26 mouse cellular contexts compared by ENCODE assay signal in the genomic region with DNA sequence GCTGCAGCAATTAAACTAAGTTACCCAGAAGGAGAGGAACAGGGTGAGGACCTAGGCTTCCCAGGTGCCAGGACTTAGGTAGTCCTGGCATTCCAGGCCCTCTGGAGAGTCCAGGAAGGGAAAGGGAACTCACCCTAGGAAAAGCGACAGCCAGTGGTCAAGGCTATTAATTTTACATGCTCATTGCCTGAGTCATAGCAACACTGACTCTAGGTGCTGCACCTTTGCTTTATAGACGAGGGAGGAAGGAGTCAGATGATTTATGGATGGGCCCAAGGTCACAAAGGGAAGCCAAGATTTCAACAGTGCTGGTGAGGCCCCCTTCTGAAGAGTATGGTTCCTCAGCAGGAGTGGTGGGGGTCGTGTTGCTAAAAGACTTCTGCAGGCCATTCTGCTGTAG. TPM values are rescaled to one million over a fixed set of nuclear protein-coding genes. Genes with fewer than 3 reads are reported as not detected.
A peak's percentile ranks its signal among the peaks of the same experiment; 100 is the strongest.
DNase-seq lines count a peak whose midpoint lies in the region; ATAC-seq and TF ChIP-seq lines count a peak whose summit lies in the region.
"Had no signal": no experiment of that assay in that cellular context is flagged by ENCODE, and none has a peak within 500 bp of the region (broad histone marks: within the 10 kb centered on the region; RNA-seq: fewer than 3 reads in every experiment).

No protein-coding gene starts in this region.

- no peaks in the 10 kb centered on the region for H3K27me3 ChIP-seq in kidney, embryonic 15.5 days
- no peaks in the 10 kb centered on the region for H3K27me3 ChIP-seq in Patski
- H3K27me3 ChIP-seq in intestine, embryonic 16.5 days (replicated peaks; ENCODE audit: control insufficient read depth, insufficient read depth, low read length): no peaks in the 10 kb centered on the region
- H3K27me3 ChIP-seq in stomach, embryonic 15.5 days (replicated peaks): no peaks in the 10 kb centered on the region
- H3K27me3 ChIP-seq in lung, postnatal 0 days (replicated peaks; ENCODE audit: insufficient read depth, low read length): no peaks in the 10 kb centered on the region
- H3K27me3 ChIP-seq: heart, embryonic 15.5 days; limb, embryonic 12.5 days had no signal

- intact Hi-C loops in left cerebral cortex, postnatal 10 days (cut with DNase I): no loop called here

- peaks cover 15% of the 10 kb centered on the region for H3K4me1 ChIP-seq in kidney, embryonic 15.5 days
- H3K4me1 ChIP-seq in intestine, embryonic 16.5 days (ENCODE audit: control insufficient read depth, insufficient read depth, low read length): peaks cover 13% of the 10 kb centered on the region
- H3K4me1 ChIP-seq in stomach, embryonic 15.5 days: 0 out of 2 replicates have a peak, but pooled peaks cover 7% of the 10 kb centered on the region
- H3K4me1 ChIP-seq in lung, postnatal 0 days (ENCODE audit: insufficient read depth, low read depth, low read length): no peaks in the 10 kb centered on the region
- H3K4me1 ChIP-seq: heart, embryonic 15.5 days; neural tube, embryonic 15.5 days had no signal

- no peak overlapping the region for H3K9ac ChIP-seq in kidney, embryonic 15.5 days
- no peak overlapping the region for H3K9ac ChIP-seq in intestine, embryonic 16.5 days (ENCODE audit: low read depth, low read length)
- no peak overlapping the region for H3K9ac ChIP-seq in stomach, embryonic 15.5 days
- H3K9ac ChIP-seq in lung, postnatal 0 days (replicated peaks; ENCODE audit: low read depth): no peak overlapping the region
- H3K9ac ChIP-seq: embryonic facial prominence, embryonic 13.5 days; forebrain, embryonic 12.5 days; forebrain, postnatal 0 days; heart, embryonic 15.5 days; limb, embryonic 12.5 days; liver, postnatal 0 days; neural tube, embryonic 15.5 days had no signal

- H3K4me3 ChIP-seq in kidney, embryonic 15.5 days (replicated peaks): no peak overlapping the region
- H3K4me3 ChIP-seq in intestine, embryonic 16.5 days (ENCODE audit: low read length): no peak overlapping the region
- no peak overlapping the region for H3K4me3 ChIP-seq in stomach, embryonic 15.5 days (replicated peaks)
- no peak overlapping the region for H3K4me3 ChIP-seq in lung, postnatal 0 days (ENCODE audit: low read depth, low read length)
- H3K4me3 ChIP-seq: embryonic facial prominence, embryonic 13.5 days; forebrain, embryonic 12.5 days; heart, embryonic 15.5 days; limb, embryonic 12.5 days; neural tube, embryonic 15.5 days had no signal

- DNase-seq in kidney, adult 9 months: no peak
- no peak for DNase-seq in Patski (ENCODE audit: low read depth, low spot score)
- no peak for DNase-seq in left cerebral cortex, postnatal 10 days (ENCODE audit: extremely low spot score in 1 of 2, low spot score in 2 of 2)
- DNase-seq in cerebellum, postnatal 14 days: no peak
- no peak for DNase-seq in lung, postnatal 0 days (ENCODE audit: low spot score)
- DNase-seq: adrenal gland, postnatal 25 days; cerebellum, adult 8-10 months; forebrain, postnatal 0 days; kidney, adult 11 months; kidney, postnatal 10 days; liver, postnatal 0 days; lung, postnatal 10 days; midbrain, embryonic 14.5 days; right cerebral cortex, postnatal 25 days; spleen, adult 18-20 months had no signal

- TF ChIP-seq CTCF in Patski (IDR thresholded peaks at IDR 0.05): no peak
- TF ChIP-seq CTCF in lung, postnatal 0 days (IDR thresholded peaks at IDR 0.05): no peak

- H3K36me3 ChIP-seq in kidney, embryonic 15.5 days: no peaks in the 10 kb centered on the region
- H3K36me3 ChIP-seq in intestine, embryonic 16.5 days (ENCODE audit: control insufficient read depth, insufficient read depth, low read length): no peaks in the 10 kb centered on the region
- H3K36me3 ChIP-seq in stomach, embryonic 15.5 days: no peaks in the 10 kb centered on the region
- no peaks in the 10 kb centered on the region for H3K36me3 ChIP-seq in lung, postnatal 0 days (ENCODE audit: insufficient read depth, low read length)
- H3K36me3 ChIP-seq: embryonic facial prominence, embryonic 13.5 days; forebrain, embryonic 12.5 days; G1E; heart, embryonic 15.5 days; limb, embryonic 12.5 days; neural tube, embryonic 15.5 days had no signal

- no peaks in the 10 kb centered on the region for H3K9me3 ChIP-seq in kidney, embryonic 15.5 days (replicated peaks)
- no peaks in the 10 kb centered on the region for H3K9me3 ChIP-seq in intestine, embryonic 16.5 days (ENCODE audit: control insufficient read depth, low read length)
- H3K9me3 ChIP-seq in stomach, embryonic 15.5 days: no peaks in the 10 kb centered on the region
- H3K9me3 ChIP-seq in lung, postnatal 0 days (ENCODE audit: low read length): no peaks in the 10 kb centered on the region
- H3K9me3 ChIP-seq: embryonic facial prominence, embryonic 13.5 days; forebrain, embryonic 12.5 days; heart, embryonic 15.5 days; limb, embryonic 12.5 days; neural tube, embryonic 15.5 days had no signal

- WGBS in kidney, embryonic 15.5 days: 8% methylated on average over 3 of the region's 3 CpGs
- 21% methylated on average over 3 of the region's 3 CpGs for WGBS in intestine, embryonic 16.5 days
- WGBS in stomach, embryonic 15.5 days: 26% methylated on average over 3 of the region's 3 CpGs
- WGBS in lung, postnatal 0 days: 48% methylated on average over 3 of the region's 3 CpGs

- H3K27ac ChIP-seq in kidney, embryonic 15.5 days: peak overlapping the region; percentile 37; the same call in 1 of the 2 replicates
- peak overlapping the region; percentile 81 for H3K27ac ChIP-seq in intestine, embryonic 16.5 days (ENCODE audit: low read length)
- peak overlapping the region; percentile 49 for H3K27ac ChIP-seq in stomach, embryonic 15.5 days
- H3K27ac ChIP-seq in lung, postnatal 0 days (ENCODE audit: low read length): no peak overlapping the region
- H3K27ac ChIP-seq: embryonic facial prominence, embryonic 13.5 days; forebrain, embryonic 12.5 days; heart, embryonic 15.5 days; limb, embryonic 12.5 days; neural tube, embryonic 15.5 days had no signal

- no peak overlapping the region for H3K4me2 ChIP-seq in kidney, embryonic 15.5 days
- 0 out of 2 replicates have a peak overlapping the region, but pooled peaks have one; percentile 5 for H3K4me2 ChIP-seq in intestine, embryonic 16.5 days (ENCODE audit: low read depth, low read length)
- no peak overlapping the region for H3K4me2 ChIP-seq in stomach, embryonic 15.5 days
- H3K4me2 ChIP-seq in lung, postnatal 0 days (replicated peaks; ENCODE audit: low read depth, low read length): no peak overlapping the region
- H3K4me2 ChIP-seq: embryonic facial prominence, embryonic 13.5 days; forebrain, embryonic 12.5 days; heart, embryonic 15.5 days; limb, embryonic 12.5 days; neural tube, embryonic 15.5 days had no signal

- CTCF ChIA-PET in Patski (lab: Charles Lee): no interaction called here

- POLR2A ChIA-PET in Patski (lab: Charles Lee): no interaction called here

- ATAC-seq in kidney, embryonic 15.5 days (replicated peaks; ENCODE audit: low FRiP score): peak; percentile 58; the same call in 1 of the 2 replicates
- ATAC-seq in Patski: peak; percentile 86
- peak; percentile 93 for ATAC-seq in intestine, embryonic 16.5 days
- 0 out of 2 replicates have a peak, but pooled peaks have one; percentile 14 for ATAC-seq in stomach, embryonic 15.5 days (ENCODE audit: insufficient read depth, low FRiP score, low read depth)
- ATAC-seq in lung, postnatal 0 days: no peak
- ATAC-seq: forebrain, postnatal 0 days; hindbrain, embryonic 16.5 days; liver, postnatal 0 days had no signal

- no peak for TF ChIP-seq EP300 in lung, postnatal 0 days (IDR thresholded peaks at IDR 0.05)

- in situ Hi-C loops in Patski (cut with MboI; ENCODE audit: low pct_unique_long_range_greater_than_20kb): no loop called here

RNA-seq across cellular contexts. Expression of a gene that starts 8.6 kb away (rescaled TPM):
- polyA plus RNA-seq in kidney, embryonic 15.5 days (2015; fragmentation: Nextera tagmentation; extraction: Ambion mirVana): 61.3 and 61.7 TPM in 2 replicates
- polyA plus RNA-seq in Patski (2021): 22.1 TPM
- 57.1 and 58.4 TPM in 2 replicates for polyA plus RNA-seq in intestine, embryonic 16.5 days (2015; fragmentation: Nextera tagmentation; extraction: Ambion mirVana)
- polyA plus RNA-seq in stomach, embryonic 15.5 days (2015; fragmentation: Nextera tagmentation; extraction: Ambion mirVana): 85.2 and 89.4 TPM in 2 replicates
- total RNA-seq in left cerebral cortex, postnatal 10 days (2021): 10 to 100 TPM in 1 of 2 experiments, 1 to 10 TPM in 1; 8.2 to 11.4 TPM
- 43.9 and 44.4 TPM in 2 replicates for polyA plus RNA-seq in lung, postnatal 0 days (2015; fragmentation: Nextera tagmentation; extraction: Ambion mirVana)
- total RNA-seq: CH12.LX had no signal
